Mouse (Mus musculus) CH12.LX (cell line): ENCODE results near the gene Cyp8b1. TPM values are rescaled to one million over a fixed set of nuclear protein-coding genes. Genes with fewer than 3 reads are reported as not detected.

Experiments used
- DNase-seq: peaks from one replicate; pipeline ENCODE4 v3.0.0-alpha.2; 2013; ENCODE audit errors: extremely low read depth
- H3K27ac ChIP-seq: 2 replicates; pipeline ENCODE4 v1.5.1; 2012; ENCODE audit warnings: low read depth, mild to moderate bottlenecking, control low read depth, moderate library complexity; ENCODE audit not compliant: insufficient read depth
- H3K27me3 ChIP-seq: replicated peaks from 2 replicates; pipeline ENCODE3; 2012; ENCODE audit warnings: inconsistent platforms
- H3K36me3 ChIP-seq, 2 experiments: replicated peaks in 1 of 2; 2 replicates each; pipeline versions ENCODE3 to v1.6.1; 2012; ENCODE audit warnings: inconsistent platforms in 1 of 2, low read length in 1 of 2, mild to moderate bottlenecking in 1 of 2, mixed read lengths in 1 of 2, moderate library complexity in 1 of 2; ENCODE audit not compliant: control insufficient read depth in 1 of 2, insufficient read depth in 1 of 2
- H3K4me1 ChIP-seq, 2 experiments: 2 replicates each; pipeline ENCODE4 v1.6.1; 2012; ENCODE audit warnings: inconsistent platforms in 1 of 2, moderate library complexity in 1 of 2; ENCODE audit not compliant: insufficient read depth in 2 of 2, control insufficient read depth in 1 of 2
- H3K4me2 ChIP-seq: 2 replicates; pipeline ENCODE4 v1.6.1; 2012; ENCODE audit warnings: low read depth, mild to moderate bottlenecking, control low read depth; ENCODE audit not compliant: poor library complexity, insufficient read depth, severe bottlenecking
- H3K4me3 ChIP-seq, 3 experiments: fragments of 150-350 bp in 1 of 3; sonication (generic) in 1 of 3; replicated peaks in 1 of 3; 2 replicates each; pipeline versions ENCODE3 to v1.5.1; 2011 to 2012; ENCODE audit warnings: low read depth in 2 of 3, low read length in 2 of 3, mild to moderate bottlenecking in 2 of 3, moderate library complexity in 2 of 3, control low read depth in 1 of 3, improper control_type of control experiment in 1 of 3, inconsistent platforms in 1 of 3, mixed read lengths in 1 of 3; ENCODE audit not compliant: poor library complexity in 1 of 3
- H3K79me2 ChIP-seq: replicated peaks from 2 replicates; pipeline ENCODE4 v1.6.1; 2012; ENCODE audit warnings: mild to moderate bottlenecking, moderate library complexity; ENCODE audit not compliant: control insufficient read depth, poor library complexity, insufficient read depth, severe bottlenecking; ENCODE audit errors: extremely low read depth
- H3K9ac ChIP-seq: 2 replicates; pipeline ENCODE4 v1.6.1; 2012; ENCODE audit warnings: low read depth, mild to moderate bottlenecking, control low read depth, moderate library complexity; ENCODE audit not compliant: insufficient read depth
- H3K9me3 ChIP-seq: replicated peaks from 2 replicates; pipeline ENCODE3; 2012; ENCODE audit warnings: low read length, inconsistent platforms, mixed read lengths
- BHLHE40 ChIP-seq: IDR thresholded peaks from 2 replicates; pipeline ENCODE4 v1.6.1; 2011; ENCODE audit warnings: mild to moderate bottlenecking, low read depth, low read length, improper control_type of control experiment
- CHD1 ChIP-seq: IDR thresholded peaks from 2 replicates; pipeline ENCODE4 v1.6.1; 2012; ENCODE audit warnings: low read depth, low read length, improper control_type of control experiment, inconsistent platforms
- CHD2 ChIP-seq: IDR thresholded peaks from 2 replicates; pipeline ENCODE4 v1.6.1; 2011; ENCODE audit warnings: low read length, improper control_type of control experiment
- EP300 ChIP-seq: IDR thresholded peaks from 2 replicates; pipeline ENCODE4 v1.6.1; 2011; ENCODE audit warnings: low read length, improper control_type of control experiment
- GABPA ChIP-seq: IDR thresholded peaks from 2 replicates; pipeline ENCODE4 v1.6.1; 2012; ENCODE audit warnings: low read depth, low read length, improper control_type of control experiment, inconsistent platforms; ENCODE audit not compliant: insufficient replicate concordance
- HCFC1 ChIP-seq: IDR thresholded peaks from 2 replicates; pipeline ENCODE4 v1.6.1; 2012; ENCODE audit warnings: low read depth, mild to moderate bottlenecking, inconsistent platforms, low read length, improper control_type of control experiment
- IRF4 ChIP-seq: IDR thresholded peaks from 2 replicates; pipeline ENCODE4 v1.6.1; 2014; ENCODE audit warnings: low read depth, mild to moderate bottlenecking, inconsistent platforms, low read length, improper control_type of control experiment
- JUN ChIP-seq: IDR thresholded peaks from 2 replicates; pipeline ENCODE4 v1.6.1; 2011; ENCODE audit warnings: low read depth, mild to moderate bottlenecking, low read length, improper control_type of control experiment, moderate library complexity; ENCODE audit not compliant: insufficient read depth
- JUND ChIP-seq: conservative IDR thresholded peaks from 2 replicates; pipeline ENCODE4 v1.6.1; 2011; ENCODE audit warnings: low read depth, low read length, improper control_type of control experiment
- KAT2A ChIP-seq: IDR thresholded peaks from 2 replicates; pipeline ENCODE4 v1.6.1; 2012; ENCODE audit warnings: low read length, improper control_type of control experiment, inconsistent platforms; ENCODE audit not compliant: insufficient replicate concordance
- MAFK ChIP-seq: IDR thresholded peaks from 2 replicates; pipeline ENCODE4 v1.6.1; 2011; ENCODE audit warnings: low read length, improper control_type of control experiment; ENCODE audit not compliant: insufficient replicate concordance
- MEF2A ChIP-seq: IDR thresholded peaks from 2 replicates; pipeline ENCODE4 v1.6.1; 2014; ENCODE audit warnings: low read depth, mild to moderate bottlenecking, inconsistent platforms, low read length, improper control_type of control experiment, borderline replicate concordance
- MXI1 ChIP-seq: IDR thresholded peaks from 2 replicates; pipeline ENCODE4 v1.6.1; 2011; ENCODE audit warnings: mild to moderate bottlenecking, low read depth, low read length, improper control_type of control experiment
- MYC ChIP-seq: IDR thresholded peaks from 2 replicates; pipeline ENCODE4 v1.6.1; 2011; ENCODE audit warnings: low read depth, mild to moderate bottlenecking, improper control_type of control experiment, low read length
- NELFE ChIP-seq: IDR thresholded peaks from 2 replicates; pipeline ENCODE4 v1.6.1; 2011; ENCODE audit warnings: low read depth, low read length, improper control_type of control experiment
- NRF1 ChIP-seq: IDR thresholded peaks from 2 replicates; pipeline ENCODE4 v1.6.1; 2014; ENCODE audit warnings: low read depth, mild to moderate bottlenecking, inconsistent platforms, low read length, improper control_type of control experiment, moderate library complexity
- PAX5 ChIP-seq: IDR thresholded peaks from 2 replicates; pipeline ENCODE4 v1.6.1; 2012; ENCODE audit warnings: low read length, inconsistent platforms, mixed read lengths
- POLR2A ChIP-seq: IDR thresholded peaks from 2 replicates; pipeline ENCODE4 v1.6.1; 2011; ENCODE audit warnings: low read depth, mild to moderate bottlenecking, improper control_type of control experiment, low read length
- POLR2AphosphoS2 ChIP-seq: IDR thresholded peaks from 2 replicates; pipeline ENCODE4 v1.6.1; 2011; ENCODE audit warnings: low read depth, low read length, improper control_type of control experiment
- RAD21 ChIP-seq: IDR thresholded peaks from 2 replicates; pipeline ENCODE4 v1.6.1; 2011; ENCODE audit warnings: low read depth, mild to moderate bottlenecking, low read length, improper control_type of control experiment, moderate library complexity
- RCOR1 ChIP-seq: conservative IDR thresholded peaks from 2 replicates; pipeline ENCODE4 v1.6.1; 2012; ENCODE audit warnings: low read depth, mild to moderate bottlenecking, inconsistent platforms, low read length, improper control_type of control experiment
- SIN3A ChIP-seq: IDR thresholded peaks from 2 replicates; pipeline ENCODE4 v1.6.1; 2012; ENCODE audit warnings: low read length, improper control_type of control experiment, inconsistent platforms
- TBP ChIP-seq: conservative IDR thresholded peaks from 2 replicates; pipeline ENCODE4 v1.6.1; 2011; ENCODE audit warnings: low read depth, low read length, improper control_type of control experiment
- TCF12 ChIP-seq: IDR thresholded peaks from 2 replicates; pipeline ENCODE4 v1.6.1; 2014; ENCODE audit warnings: low read depth, mild to moderate bottlenecking, inconsistent platforms, low read length, improper control_type of control experiment
- UBTF ChIP-seq: IDR thresholded peaks from 2 replicates; pipeline ENCODE4 v1.6.1; 2012; ENCODE audit warnings: low read depth, mild to moderate bottlenecking, inconsistent platforms, low read length, improper control_type of control experiment, moderate library complexity
- USF1 ChIP-seq: IDR thresholded peaks from 2 replicates; pipeline ENCODE4 v1.6.1; 2014; ENCODE audit warnings: low read depth, mild to moderate bottlenecking, inconsistent platforms, low read length, improper control_type of control experiment
- ZC3H11A ChIP-seq: IDR thresholded peaks from 2 replicates; pipeline ENCODE4 v1.6.1; 2012; ENCODE audit warnings: low read depth, mild to moderate bottlenecking, inconsistent platforms, low read length, improper control_type of control experiment
- ZKSCAN1 ChIP-seq: IDR thresholded peaks from 2 replicates; pipeline ENCODE4 v1.6.1; 2012; ENCODE audit warnings: low read depth, inconsistent platforms, low read length, improper control_type of control experiment, borderline replicate concordance
- ZMIZ1 ChIP-seq: IDR thresholded peaks from 2 replicates; pipeline ENCODE4 v1.6.1; 2012; ENCODE audit warnings: low read depth, mild to moderate bottlenecking, inconsistent platforms, low read length, improper control_type of control experiment
- ZNF384 ChIP-seq: IDR thresholded peaks from 2 replicates; pipeline ENCODE4 v1.6.1; 2012; ENCODE audit warnings: low read depth, low read length, improper control_type of control experiment, inconsistent platforms
- dilution Hi-C: fragments of 300-500 bp; cut with MboI; formaldehyde crosslinking; loops from 2 replicates; pipeline ENCODE4 v1.14.3; 2020; ENCODE audit warnings: low sequenced_read_pairs; ENCODE audit not compliant: extremely low pct_unique_long_range_greater_than_20kb, extremely low pct_ligation_motif_present
- in situ Hi-C: fragments of 300-500 bp; cut with MboI; formaldehyde crosslinking; loops from 3 replicates; pipeline ENCODE4 v1.14.3; 2019; ENCODE audit warnings: low sequenced_read_pairs, low pct_ligation_motif_present, low pct_unique_long_range_greater_than_20kb, mixed read lengths
- polyA plus RNA-seq: library from polyadenylated mRNA; unstranded; fragments of >175 nt; gene quantifications from 2 replicates; pipeline ENCODE4 v1.2.1, GENCODE M21; 2012; ENCODE audit warnings: low read depth; ENCODE audit not compliant: insufficient read length
- total RNA-seq, 2 experiments: library from RNA; depleted of rRNA; stranded (reverse); fragments of 300-350 nt in 1 of 2; fragments of >200 nt in 1 of 2; gene quantifications; 2 replicates each; pipeline ENCODE4 v1.2.3; 2012 to 2014

The Cyp8b1 gene
- total and polyA plus RNA-seq, 3 experiments: 0.27 TPM; not detected in 2

DNA sequence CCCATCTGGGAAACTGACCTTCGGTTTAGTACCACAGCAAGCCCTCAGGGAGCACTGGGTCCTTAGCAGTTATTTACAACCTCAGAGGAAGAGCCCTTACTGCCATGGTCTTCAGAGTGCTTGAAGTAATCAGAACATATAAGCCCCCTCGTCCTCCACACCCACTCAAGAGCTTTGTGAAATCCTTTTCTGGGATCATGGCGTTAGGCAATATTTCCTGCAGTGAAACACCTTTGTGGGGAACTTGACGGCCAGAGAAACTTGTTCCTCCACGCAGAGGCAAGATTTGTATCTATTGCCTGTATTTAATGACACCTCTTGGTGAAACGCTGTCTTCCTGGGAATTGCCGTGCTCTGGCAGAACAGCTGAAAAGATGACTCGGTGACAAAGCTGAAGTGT is 9.9 kb upstream of the Cyp8b1 start:
- Histone ChIP-seq H3K27ac (no peak overlapping the region), H3K4me3 (no peak overlapping the region), H3K9me3 (peaks cover 5% of the 10 kb centered on the region), H3K9ac (no peak overlapping the region), H3K36me3 (no peaks in the 10 kb centered on the region), H3K27me3 (no peaks in the 10 kb centered on the region), H3K4me1 (peaks cover 34 to 60% of the 10 kb centered on the region in 2 experiments), H3K4me2 (no peak overlapping the region), H3K79me2 (no peaks in the 10 kb centered on the region)
- in situ Hi-C loops: no loop called here
- TF ChIP-seq GABPA: no peak
- no peak for TF ChIP-seq MEF2A
- no peak for TF ChIP-seq RAD21
- TF ChIP-seq MAFK: no peak
- no peak for TF ChIP-seq TBP
- TF ChIP-seq IRF4: no peak
- TF ChIP-seq ZMIZ1: no peak
- TF ChIP-seq RCOR1: no peak
- no peak for TF ChIP-seq SIN3A
- no peak for TF ChIP-seq MXI1
- TF ChIP-seq MYC: no peak
- no peak for TF ChIP-seq JUN
- TF ChIP-seq CHD2: no peak
- TF ChIP-seq POLR2AphosphoS2: no peak
- no peak for TF ChIP-seq POLR2A
- TF ChIP-seq UBTF: no peak
- TF ChIP-seq ZKSCAN1: no peak
- dilution Hi-C loops: no loop called here
- DNase-seq: no peak

DNA sequence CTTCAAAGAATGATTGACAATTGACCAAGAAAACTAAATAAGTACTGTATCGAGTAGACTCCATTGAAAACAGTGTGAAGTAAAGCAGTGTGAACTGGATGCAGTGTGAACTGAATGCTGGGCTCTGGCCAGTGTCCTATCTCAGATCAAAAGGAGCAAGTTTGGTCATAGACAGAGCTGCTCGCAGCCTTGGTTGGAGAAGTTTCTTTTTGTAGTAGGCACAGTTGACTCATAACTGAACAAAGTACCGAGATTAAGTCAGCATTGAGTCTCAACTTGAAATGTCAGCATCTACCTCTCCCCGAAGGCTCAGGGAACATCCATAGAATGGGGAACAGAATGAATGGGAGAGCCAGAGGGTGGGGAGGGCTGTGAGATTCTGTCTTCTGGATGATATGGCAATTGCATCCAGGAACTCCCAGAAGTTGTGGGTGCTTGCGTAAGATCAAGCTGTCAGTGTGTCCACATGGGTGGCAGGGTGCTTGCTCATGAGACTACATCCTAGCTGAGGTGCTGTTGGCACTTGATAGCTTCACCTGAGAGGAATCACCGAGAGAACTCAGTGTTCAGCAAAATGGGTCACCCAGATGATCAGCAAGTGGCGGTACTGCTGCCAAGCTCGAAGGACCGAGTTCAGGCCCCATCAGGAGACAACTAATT is 8.9 kb upstream of the Cyp8b1 start:
- Histone ChIP-seq H3K36me3 (no peaks in the 10 kb centered on the region), H3K4me1 (peaks cover 34 to 60% of the 10 kb centered on the region in 2 experiments), H3K4me3 (peak overlapping the region in 1 of 3 experiments; percentile 23), H3K9me3 (peaks cover 5% of the 10 kb centered on the region), H3K9ac (no peak overlapping the region), H3K79me2 (no peaks in the 10 kb centered on the region), H3K27me3 (no peaks in the 10 kb centered on the region), H3K4me2 (peak overlapping the region; percentile 2; the same call in 1 of the 2 replicates), H3K27ac (peak overlapping the region; percentile 68)
- in situ Hi-C loops (no loop called here), dilution Hi-C loops (no loop called here)
- peak; percentile 67 for DNase-seq
- TF ChIP-seq ZNF384 (no peak), IRF4 (peak; percentile 96), RCOR1 (no peak), EP300 (peak; percentile 89), MYC (no peak), JUND (peak; percentile 97), KAT2A (no peak), CHD1 (no peak), NRF1 (no peak), PAX5 (no peak), TBP (no peak), NELFE (no peak), RAD21 (no peak), USF1 (no peak), MXI1 (no peak), POLR2AphosphoS2 (no peak), TCF12 (peak; percentile 34; the same call in 1 of the 2 replicates), CHD2 (no peak), HCFC1 (no peak), ZC3H11A (no peak), MEF2A (peak; percentile 81), BHLHE40 (peak; percentile 10; the same call in 1 of the 2 replicates), JUN (peak; percentile 91)
